Mouse (Mus musculus): ENCODE results near the gene Dcdc2b. TPM values are rescaled to one million over a fixed set of nuclear protein-coding genes. Genes with fewer than 3 reads are reported as not detected.

Gene Dcdc2b
- polyA plus RNA-seq, 1 experiment: not detected

DNA sequence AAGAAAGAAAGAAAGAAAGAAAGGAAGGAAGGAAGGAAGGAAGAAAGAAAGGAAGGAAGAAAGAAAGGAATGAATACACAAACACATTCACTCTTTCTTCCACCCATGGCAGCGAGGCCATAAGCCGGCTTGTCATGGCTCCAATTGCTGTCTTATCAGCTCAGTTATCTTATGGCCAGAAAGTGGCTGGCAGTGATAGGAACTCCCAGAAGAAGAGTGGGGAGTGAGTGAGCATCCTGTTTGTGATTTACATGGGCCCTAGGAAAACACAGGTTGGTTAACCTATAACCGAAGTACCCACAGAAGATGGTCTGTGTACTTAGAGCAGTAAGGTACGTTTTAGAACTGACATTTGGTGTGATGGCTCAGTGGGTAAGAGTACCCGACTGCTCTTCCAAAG lies 52.9 kb downstream of the Dcdc2b start:
- H3K9me3 ChIP-seq (ENCODE audit: control insufficient read depth, low read length): no peaks in the 10 kb centered on the region
- H3K4me3 ChIP-seq (replicated peaks): no peak overlapping the region
- TF ChIP-seq GATA1 (IDR thresholded peaks at IDR 0.05; ENCODE audit: low read length): no peak; the same call in 1 of the 2 replicates
- no peak for TF ChIP-seq TAL1 (IDR thresholded peaks at IDR 0.05; ENCODE audit: low read length)
- peaks cover 35% of the 10 kb centered on the region for H3K4me1 ChIP-seq (ENCODE audit: control insufficient read depth)
- peaks cover 4% of the 10 kb centered on the region; the same call in 1 of the 2 replicates for H3K36me3 ChIP-seq (ENCODE audit: control insufficient read depth)
- peaks cover under 1% of the 10 kb centered on the region for H3K27me3 ChIP-seq (ENCODE audit: control insufficient read depth)

Other genes starting within 250 kb of the Dcdc2b start
- 0.04 and 0.08 TPM in 2 replicates for gene Zbtb8a, start 236.1 kb downstream of the Dcdc2b start, polyA plus RNA-seq (2012)
- gene Zbtb8b, start 173.4 kb downstream of the Dcdc2b start, polyA plus RNA-seq (2012): 0.02 TPM in 1 of 2 replicates, not detected in the other
- 87.8 and 92.9 TPM in 2 replicates for gene Bsdc1, start 152.7 kb downstream of the Dcdc2b start, polyA plus RNA-seq (2012)
- gene Tssk3, start 123.2 kb downstream of the Dcdc2b start, polyA plus RNA-seq (2012): not detected in 2 replicates
- gene Fam229a, start 123.1 kb downstream of the Dcdc2b start, polyA plus RNA-seq (2012): 1.5 and 1.9 TPM in 2 replicates
- 1.2 and 1.4 TPM in 2 replicates for gene Marcksl1, start 100.7 kb downstream of the Dcdc2b start, polyA plus RNA-seq (2012)
- 9.1 and 9.2 TPM in 2 replicates for gene Hdac1, start 71.5 kb downstream of the Dcdc2b start, polyA plus RNA-seq (2012)
- gene Lck, start 40.6 kb downstream of the Dcdc2b start, polyA plus RNA-seq (2012): 3.0 and 3.1 TPM in 2 replicates
- gene Fam167b, start 35.7 kb downstream of the Dcdc2b start, polyA plus RNA-seq (2012): 0.15 TPM in 1 of 2 replicates, not detected in the other
- gene Eif3i, start 13.6 kb downstream of the Dcdc2b start, polyA plus RNA-seq (2012): 14.4 and 16.7 TPM in 2 replicates
- 53.2 and 58.6 TPM in 2 replicates for gene Tmem234, start 13.6 kb downstream of the Dcdc2b start, polyA plus RNA-seq (2012)
- gene Iqcc, start 4.8 kb upstream of the Dcdc2b start, polyA plus RNA-seq (2012): 0.09 and 0.11 TPM in 2 replicates
- gene Ccdc28b, start 9.7 kb upstream of the Dcdc2b start, polyA plus RNA-seq (2012): 0.73 and 2.6 TPM in 2 replicates
- 2.8 and 3.0 TPM in 2 replicates for gene Txlna, start 26.8 kb upstream of the Dcdc2b start, polyA plus RNA-seq (2012)
- 0.47 and 0.65 TPM in 2 replicates for gene Kpna6, start 58.5 kb upstream of the Dcdc2b start, polyA plus RNA-seq (2012)
- gene Tmem39b, start 82.6 kb upstream of the Dcdc2b start, polyA plus RNA-seq (2012): 1.0 and 1.4 TPM in 2 replicates
- 5.8 and 6.3 TPM in 2 replicates for gene Khdrbs1, start 128.0 kb upstream of the Dcdc2b start, polyA plus RNA-seq (2012)
- gene Ptp4a2, start 197.0 kb upstream of the Dcdc2b start, polyA plus RNA-seq (2012): 3.6 and 4.7 TPM in 2 replicates